Mouse (Mus musculus): ENCODE results near the gene Wwox. TPM values are rescaled to one million over a fixed set of nuclear protein-coding genes. Genes with fewer than 3 reads are reported as not detected.

The Wwox gene
- total and polyA plus RNA-seq, 3 experiments, result 7.8 to 11.5 (median 9.1) TPM

GRCm38 (mm10) chr8:114855833-114856232, 416.4 kb downstream of the Wwox start:
- Histone ChIP-seq H3K4me2 (ENCODE audit: insufficient read depth, low read depth, poor library complexity, severe bottlenecking) (no peak overlapping the region), H3K4me3 (replicated peaks in 1 of 3; ENCODE audit: low read depth in 2 of 3, low read length in 2 of 3, poor library complexity in 1 of 3) (no peak overlapping the region), H3K27ac (ENCODE audit: insufficient read depth, low read depth) (no peak overlapping the region), H3K79me2 (replicated peaks; ENCODE audit: control insufficient read depth, extremely low read depth, insufficient read depth, poor library complexity, severe bottlenecking) (no peaks in the 10 kb centered on the region), H3K4me1 (ENCODE audit: control insufficient read depth in 1 of 2, insufficient read depth in 2 of 2) (peaks cover 0 to 9% of the 10 kb centered on the region in 2 experiments; a peak in 2 of 4 replicates), H3K36me3 (replicated peaks in 1 of 2; ENCODE audit: control insufficient read depth in 1 of 2, insufficient read depth in 1 of 2, low read length in 1 of 2) (no peaks in the 10 kb centered on the region), H3K9me3 (replicated peaks; ENCODE audit: low read length) (no peaks in the 10 kb centered on the region), H3K27me3 (replicated peaks) (no peaks in the 10 kb centered on the region), H3K9ac (ENCODE audit: insufficient read depth, low read depth) (no peak overlapping the region)
- no peak for DNase-seq (ENCODE audit: extremely low read depth)
- in situ Hi-C loops (cut with MboI; ENCODE audit: low pct_ligation_motif_present, low pct_unique_long_range_greater_than_20kb, low sequenced_read_pairs) (no loop called here), dilution Hi-C loops (cut with MboI; ENCODE audit: extremely low pct_ligation_motif_present, extremely low pct_unique_long_range_greater_than_20kb, low sequenced_read_pairs) (no loop called here)
- TF ChIP-seq MXI1 (IDR thresholded peaks at IDR 0.05; ENCODE audit: low read depth, low read length) (no peak), RCOR1 (conservative IDR thresholded peaks at IDR 0.05; ENCODE audit: low read depth, low read length) (no peak), MAZ (IDR thresholded peaks at IDR 0.05; ENCODE audit: low read depth, low read length) (no peak), NELFE (IDR thresholded peaks at IDR 0.05; ENCODE audit: low read depth, low read length) (no peak), TCF12 (IDR thresholded peaks at IDR 0.05; ENCODE audit: low read depth, low read length) (no peak), MAFK (IDR thresholded peaks at IDR 0.05; ENCODE audit: insufficient replicate concordance, low read length) (no peak), BHLHE40 (IDR thresholded peaks at IDR 0.05; ENCODE audit: low read depth, low read length) (no peak), PAX5 (IDR thresholded peaks at IDR 0.05; ENCODE audit: low read length) (no peak), USF2 (conservative IDR thresholded peaks at IDR 0.05; ENCODE audit: low read depth, low read length) (no peak), MEF2A (IDR thresholded peaks at IDR 0.05; ENCODE audit: borderline replicate concordance, low read depth, low read length) (no peak), USF1 (IDR thresholded peaks at IDR 0.05; ENCODE audit: low read depth, low read length) (no peak)

DNA sequence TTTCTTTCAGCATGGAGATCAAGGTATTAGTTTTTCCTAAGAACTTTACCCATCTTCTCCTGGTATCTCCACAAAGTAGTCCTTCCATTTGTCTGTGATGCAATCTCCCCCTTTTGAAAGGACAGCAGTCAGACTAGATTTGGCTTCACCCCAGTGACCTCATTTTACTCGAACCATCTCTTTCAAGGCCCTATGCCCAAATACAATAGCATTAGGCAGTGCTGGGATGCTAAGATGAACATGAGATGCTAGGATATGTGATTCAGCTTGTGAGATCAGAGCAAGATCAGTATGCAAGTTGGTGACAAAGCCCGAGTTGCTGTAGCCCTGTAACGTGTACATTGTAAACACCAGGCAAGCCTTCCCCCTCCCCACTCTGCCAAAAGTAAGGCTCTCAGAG, 426.5 kb downstream of the Wwox start:
- no peak for DNase-seq (ENCODE audit: extremely low read depth)
- TF ChIP-seq MEF2A (IDR thresholded peaks at IDR 0.05; ENCODE audit: borderline replicate concordance, low read depth, low read length) (no peak), NRF1 (IDR thresholded peaks at IDR 0.05; ENCODE audit: low read depth, low read length) (no peak), NELFE (IDR thresholded peaks at IDR 0.05; ENCODE audit: low read depth, low read length) (no peak), ZKSCAN1 (IDR thresholded peaks at IDR 0.05; ENCODE audit: borderline replicate concordance, low read depth, low read length) (no peak), TBP (conservative IDR thresholded peaks at IDR 0.05; ENCODE audit: low read depth, low read length) (no peak), MAZ (IDR thresholded peaks at IDR 0.05; ENCODE audit: low read depth, low read length) (no peak)
- Histone ChIP-seq H3K27me3 (replicated peaks) (no peaks in the 10 kb centered on the region), H3K9me3 (replicated peaks; ENCODE audit: low read length) (no peaks in the 10 kb centered on the region), H3K4me3 (replicated peaks in 1 of 3; ENCODE audit: low read depth in 2 of 3, low read length in 2 of 3, poor library complexity in 1 of 3) (no peak overlapping the region), H3K4me1 (ENCODE audit: control insufficient read depth in 1 of 2, insufficient read depth in 2 of 2) (no peaks in the 10 kb centered on the region), H3K79me2 (replicated peaks; ENCODE audit: control insufficient read depth, extremely low read depth, insufficient read depth, poor library complexity, severe bottlenecking) (no peaks in the 10 kb centered on the region), H3K4me2 (ENCODE audit: insufficient read depth, low read depth, poor library complexity, severe bottlenecking) (no peak overlapping the region), H3K36me3 (replicated peaks in 1 of 2; ENCODE audit: control insufficient read depth in 1 of 2, insufficient read depth in 1 of 2, low read length in 1 of 2) (no peaks in the 10 kb centered on the region), H3K9ac (ENCODE audit: insufficient read depth, low read depth) (no peak overlapping the region), H3K27ac (ENCODE audit: insufficient read depth, low read depth) (no peak overlapping the region)
- in situ Hi-C loops (cut with MboI; ENCODE audit: low pct_ligation_motif_present, low pct_unique_long_range_greater_than_20kb, low sequenced_read_pairs), result no loop called here
- dilution Hi-C loops (cut with MboI; ENCODE audit: extremely low pct_ligation_motif_present, extremely low pct_unique_long_range_greater_than_20kb, low sequenced_read_pairs), result no loop called here
